In the genomic region with DNA sequence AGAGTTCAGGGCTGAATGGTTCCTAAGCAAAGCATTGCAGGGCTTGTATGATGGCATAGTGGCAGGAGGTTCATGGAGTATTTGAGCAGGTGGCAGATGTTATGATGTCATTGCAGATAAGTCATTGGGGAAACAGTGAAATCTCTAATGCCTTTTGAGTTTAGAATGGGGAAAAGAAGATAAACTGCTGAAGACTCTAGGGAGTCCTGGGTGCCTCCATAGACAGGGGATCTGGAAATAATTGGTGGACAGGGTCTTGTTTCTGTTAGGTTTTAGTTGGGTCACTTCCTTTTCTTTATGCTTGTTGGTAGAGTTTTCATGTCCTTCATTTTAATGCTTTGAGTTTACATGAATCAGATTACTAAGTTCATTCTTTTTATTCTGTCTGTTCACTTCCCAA, we compare ENCODE assay signal across 27 mouse cellular contexts.
DNase-seq lines count a peak whose midpoint lies in the region; ATAC-seq and TF ChIP-seq lines count a peak whose summit lies in the region.
"Had no signal": no experiment of that assay in that cellular context is flagged by ENCODE, and none has a peak within 500 bp of the region (broad histone marks: within the 10 kb centered on the region; RNA-seq: fewer than 3 reads in every experiment).

No protein-coding gene starts in this region.

- H3K9me3 ChIP-seq in heart, postnatal 0 days (replicated peaks; ENCODE audit: control insufficient read depth, low read length) = no peaks in the 10 kb centered on the region
- H3K9me3 ChIP-seq in midbrain, embryonic 11.5 days (ENCODE audit: control insufficient read depth, low read length) = no peaks in the 10 kb centered on the region
- no peaks in the 10 kb centered on the region for H3K9me3 ChIP-seq in midbrain, embryonic 15.5 days
- no peaks in the 10 kb centered on the region for H3K9me3 ChIP-seq in neural tube, embryonic 12.5 days
- H3K9me3 ChIP-seq: embryonic facial prominence, embryonic 10.5 days; embryonic facial prominence, embryonic 13.5 days; forebrain, embryonic 12.5 days; forebrain, embryonic 15.5 days; heart, embryonic 10.5 days; heart, embryonic 13.5 days; hindbrain, embryonic 12.5 days; hindbrain, embryonic 15.5 days; intestine, embryonic 15.5 days had no signal

- no peak overlapping the region for H3K9ac ChIP-seq in heart, postnatal 0 days (replicated peaks; ENCODE audit: low read depth, low read length)
- H3K9ac ChIP-seq in midbrain, embryonic 11.5 days (ENCODE audit: low read length) = no peak overlapping the region
- H3K9ac ChIP-seq in midbrain, embryonic 15.5 days = no peak overlapping the region
- H3K9ac ChIP-seq in neural tube, embryonic 12.5 days = no peak overlapping the region
- H3K9ac ChIP-seq: embryonic facial prominence, embryonic 13.5 days; forebrain, embryonic 12.5 days; forebrain, embryonic 15.5 days; heart, embryonic 13.5 days; hindbrain, embryonic 12.5 days; hindbrain, embryonic 15.5 days; intestine, embryonic 15.5 days had no signal

- ATAC-seq in heart, postnatal 0 days (ENCODE audit: insufficient read depth, low read depth) = no peak
- no peak for ATAC-seq in midbrain, embryonic 11.5 days (ENCODE audit: low FRiP score)
- ATAC-seq in midbrain, embryonic 15.5 days (replicated peaks) = no peak
- 0 out of 2 replicates have a peak, but pooled peaks have one; percentile 19 for ATAC-seq in neural tube, embryonic 12.5 days (ENCODE audit: low FRiP score, low read depth)
- ATAC-seq: CD4-positive, CD25-positive, alpha-beta regulatory T cell, adult 4 months; forebrain, embryonic 15.5 days; intestine, embryonic 15.5 days had no signal

- no peak for TF ChIP-seq CTCF in heart, postnatal 0 days (IDR thresholded peaks at IDR 0.05; ENCODE audit: low read depth)

- no peak overlapping the region for H3K4me2 ChIP-seq in heart, postnatal 0 days (ENCODE audit: low read depth, low read length)
- no peak overlapping the region for H3K4me2 ChIP-seq in midbrain, embryonic 11.5 days
- no peak overlapping the region for H3K4me2 ChIP-seq in midbrain, embryonic 15.5 days
- H3K4me2 ChIP-seq in neural tube, embryonic 12.5 days (replicated peaks) = no peak overlapping the region
- H3K4me2 ChIP-seq: embryonic facial prominence, embryonic 13.5 days; forebrain, embryonic 12.5 days; forebrain, embryonic 15.5 days; heart, embryonic 13.5 days; hindbrain, embryonic 12.5 days; hindbrain, embryonic 15.5 days; intestine, embryonic 15.5 days had no signal

- H3K4me3 ChIP-seq in heart, postnatal 0 days (ENCODE audit: low read depth, low read length) = no peak overlapping the region
- no peak overlapping the region for H3K4me3 ChIP-seq in midbrain, embryonic 11.5 days (ENCODE audit: low read depth, low read length)
- no peak overlapping the region for H3K4me3 ChIP-seq in midbrain, embryonic 15.5 days
- H3K4me3 ChIP-seq in neural tube, embryonic 12.5 days = no peak overlapping the region
- H3K4me3 ChIP-seq: embryonic facial prominence, embryonic 10.5 days; embryonic facial prominence, embryonic 13.5 days; erythroblast, embryonic 14.5 days; forebrain, embryonic 12.5 days; forebrain, embryonic 15.5 days; heart, adult 2 months; heart, embryonic 10.5 days; heart, embryonic 13.5 days; hindbrain, embryonic 12.5 days; hindbrain, embryonic 15.5 days; intestine, embryonic 15.5 days had no signal

- TF ChIP-seq EP300 in heart, postnatal 0 days (IDR thresholded peaks at IDR 0.05; ENCODE audit: low read depth) = no peak

- 0 out of 2 replicates have a peak overlapping the region, but pooled peaks have one; percentile 12 for H3K27ac ChIP-seq in heart, postnatal 0 days (ENCODE audit: low read depth)
- H3K27ac ChIP-seq in midbrain, embryonic 11.5 days (ENCODE audit: low read depth, low read length) = no peak overlapping the region
- H3K27ac ChIP-seq in midbrain, embryonic 15.5 days = no peak overlapping the region
- H3K27ac ChIP-seq in neural tube, embryonic 12.5 days = no peak overlapping the region
- H3K27ac ChIP-seq: embryonic facial prominence, embryonic 10.5 days; embryonic facial prominence, embryonic 13.5 days; forebrain, embryonic 12.5 days; forebrain, embryonic 15.5 days; heart, adult 2 months; heart, embryonic 10.5 days; heart, embryonic 13.5 days; hindbrain, embryonic 12.5 days; hindbrain, embryonic 15.5 days; intestine, embryonic 15.5 days had no signal

- DNase-seq in heart, postnatal 0 days (ENCODE audit: low spot score) = no peak
- no peak for DNase-seq in heart, postnatal 25 days (ENCODE audit: low spot score)
- peak; percentile 81 for DNase-seq in midbrain, embryonic 11.5 days (ENCODE audit: low spot score, missing footprints)
- DNase-seq in neural tube, embryonic 10.5 days (ENCODE audit: extremely low spot score, low spot score) = no peak
- no peak for DNase-seq in adrenal gland, adult 2 months
- DNase-seq: adrenal gland, adult 8-10 months; adrenal gland, postnatal 25 days; cerebellum, adult 18-20 months; cerebellum, adult 9-10 months; cerebellum, postnatal 14 days; gastrocnemius, postnatal 25 days; heart, adult 2 months; heart, postnatal 10 days; heart, postnatal 4 days had no signal

- H3K36me3 ChIP-seq in heart, postnatal 0 days (replicated peaks; ENCODE audit: control insufficient read depth, insufficient read depth, low read length) = peaks cover 5% of the 10 kb centered on the region; the same call in 1 of the 2 replicates
- H3K36me3 ChIP-seq in midbrain, embryonic 11.5 days (ENCODE audit: control insufficient read depth, insufficient read depth, low read length) = no peaks in the 10 kb centered on the region
- no peaks in the 10 kb centered on the region for H3K36me3 ChIP-seq in midbrain, embryonic 15.5 days (replicated peaks)
- no peaks in the 10 kb centered on the region for H3K36me3 ChIP-seq in neural tube, embryonic 12.5 days
- H3K36me3 ChIP-seq: forebrain, embryonic 12.5 days; forebrain, embryonic 15.5 days; hindbrain, embryonic 12.5 days; hindbrain, embryonic 15.5 days; intestine, embryonic 15.5 days had no signal

- intact Hi-C loops in heart, postnatal 25 days (cut with DNase I) = no loop called here

- H3K27me3 ChIP-seq in heart, postnatal 0 days (ENCODE audit: control insufficient read depth, insufficient read depth, low read length) = no peaks in the 10 kb centered on the region
- H3K27me3 ChIP-seq in midbrain, embryonic 11.5 days (ENCODE audit: control insufficient read depth, insufficient read depth, low read length) = no peaks in the 10 kb centered on the region
- H3K27me3 ChIP-seq in midbrain, embryonic 15.5 days (replicated peaks) = no peaks in the 10 kb centered on the region
- H3K27me3 ChIP-seq in neural tube, embryonic 12.5 days (replicated peaks) = no peaks in the 10 kb centered on the region
- H3K27me3 ChIP-seq: embryonic facial prominence, embryonic 13.5 days; forebrain, embryonic 12.5 days; forebrain, embryonic 15.5 days; heart, embryonic 13.5 days; hindbrain, embryonic 12.5 days; hindbrain, embryonic 15.5 days; intestine, embryonic 15.5 days had no signal

- peaks cover 9% of the 10 kb centered on the region for H3K4me1 ChIP-seq in heart, postnatal 0 days (ENCODE audit: control insufficient read depth, insufficient read depth)
- peaks cover 13% of the 10 kb centered on the region for H3K4me1 ChIP-seq in midbrain, embryonic 11.5 days (ENCODE audit: control insufficient read depth, insufficient read depth, low read length)
- peaks cover 10% of the 10 kb centered on the region for H3K4me1 ChIP-seq in midbrain, embryonic 15.5 days
- peaks cover 22% of the 10 kb centered on the region for H3K4me1 ChIP-seq in neural tube, embryonic 12.5 days
